Mouse (Mus musculus): ENCODE results near the gene Dhx29.

The Dhx29 gene

DNA sequence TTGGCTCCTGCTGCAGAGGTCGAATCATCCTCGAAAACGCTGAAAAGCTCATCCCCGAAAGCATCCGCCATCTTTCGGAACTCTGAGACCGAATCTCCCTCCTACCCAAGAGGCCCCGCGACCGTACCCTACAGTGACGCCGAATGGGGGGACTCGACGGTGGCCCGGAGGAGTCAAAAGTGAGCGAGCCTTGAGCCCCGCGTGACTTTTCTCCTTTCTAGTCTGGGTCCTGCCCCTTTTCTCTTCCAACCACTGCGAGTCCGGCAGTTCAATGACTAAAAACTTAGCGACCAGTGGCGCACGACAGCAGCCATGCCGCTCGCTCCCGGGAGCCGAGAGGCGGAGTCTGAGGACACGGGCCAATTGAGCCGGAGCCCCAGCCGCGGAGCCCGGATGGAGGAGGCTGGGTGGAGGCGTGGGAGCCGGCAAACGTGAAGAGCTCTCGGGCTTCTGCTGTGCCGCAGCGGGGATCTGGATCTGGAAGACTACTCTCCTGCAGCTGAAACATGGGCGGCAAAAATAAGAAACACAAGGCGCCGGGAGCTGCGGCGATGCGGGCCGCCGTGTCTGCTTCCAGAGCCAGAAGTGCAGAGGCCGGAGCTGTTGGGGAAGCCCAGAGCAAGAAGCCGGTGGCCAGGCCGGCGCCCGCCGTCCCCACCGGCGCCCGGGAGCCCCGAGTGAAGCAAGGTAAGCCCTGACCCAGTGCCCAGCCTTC, at the start of gene Dhx29, which contains the start of gene Mtrex:
Gene Dhx29 (plus strand): TSS at position 168 of the 715 bp plus-strand sequence.
Gene Mtrex (minus strand): TSS at position 112 of the 715 bp plus-strand sequence.
- DNase-seq (ENCODE audit: extremely low spot score) = peak; percentile 99

DNA sequence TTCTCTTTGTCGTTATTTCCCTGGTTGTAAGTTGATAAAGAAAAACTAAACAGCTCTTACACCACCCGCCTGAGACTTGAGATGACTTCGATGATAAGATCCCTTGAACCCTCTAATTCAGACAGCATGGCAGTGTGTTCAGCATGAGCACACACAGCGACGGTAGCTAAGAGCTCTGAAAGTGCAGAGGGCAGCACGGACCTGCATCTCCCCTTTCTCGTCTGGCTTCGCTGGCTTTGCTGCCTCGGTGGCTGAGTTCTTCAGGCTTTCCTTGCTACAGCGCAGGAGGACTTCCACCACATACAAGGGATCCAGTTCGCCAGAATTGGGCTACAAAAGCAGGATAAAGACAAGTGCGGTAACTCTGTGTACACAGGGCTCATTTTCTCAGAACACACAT, 40.0 kb upstream of the Dhx29 start:
- DNase-seq (ENCODE audit: extremely low spot score) = no peak

DNA sequence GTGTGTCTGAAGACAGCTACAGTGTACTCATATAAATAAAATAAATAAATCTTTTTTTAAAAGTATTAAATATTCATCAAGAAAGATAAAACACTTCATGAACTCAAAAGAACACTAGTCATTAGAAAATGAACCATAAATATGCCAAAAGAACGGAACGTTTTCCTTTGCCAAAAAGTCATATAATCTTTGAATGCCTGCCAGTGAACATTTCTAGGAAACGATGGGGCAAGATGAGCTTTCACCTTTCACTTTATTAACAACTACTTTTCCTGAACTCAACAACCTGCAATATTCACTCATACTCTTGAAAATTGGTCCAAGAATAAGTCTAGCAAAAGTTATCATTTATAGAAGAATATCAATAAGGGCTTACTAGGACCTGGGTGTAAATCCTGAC, 25.1 kb upstream of the Dhx29 start:
- no peak for DNase-seq (ENCODE audit: extremely low spot score)

DNA sequence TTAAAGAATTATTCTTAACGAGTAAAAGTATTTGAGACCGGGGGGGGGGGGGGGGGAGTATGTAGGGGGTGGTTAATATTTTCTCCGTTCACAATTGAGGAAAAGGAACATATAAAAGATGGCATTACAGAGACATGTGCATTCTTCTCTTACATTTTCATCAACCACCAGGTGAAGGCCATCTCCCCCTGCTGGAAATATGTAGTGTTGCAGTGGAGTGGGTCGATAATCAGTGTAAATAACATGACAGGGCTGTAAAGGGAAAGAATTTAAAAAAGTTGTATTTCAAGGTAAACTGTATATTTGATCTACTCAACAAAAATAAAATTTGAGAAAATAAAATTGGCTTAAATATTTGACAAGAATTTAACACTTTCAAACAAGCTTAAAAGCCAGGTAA, 17.6 kb upstream of the Dhx29 start:
- no peak for DNase-seq (ENCODE audit: extremely low spot score)

DNA sequence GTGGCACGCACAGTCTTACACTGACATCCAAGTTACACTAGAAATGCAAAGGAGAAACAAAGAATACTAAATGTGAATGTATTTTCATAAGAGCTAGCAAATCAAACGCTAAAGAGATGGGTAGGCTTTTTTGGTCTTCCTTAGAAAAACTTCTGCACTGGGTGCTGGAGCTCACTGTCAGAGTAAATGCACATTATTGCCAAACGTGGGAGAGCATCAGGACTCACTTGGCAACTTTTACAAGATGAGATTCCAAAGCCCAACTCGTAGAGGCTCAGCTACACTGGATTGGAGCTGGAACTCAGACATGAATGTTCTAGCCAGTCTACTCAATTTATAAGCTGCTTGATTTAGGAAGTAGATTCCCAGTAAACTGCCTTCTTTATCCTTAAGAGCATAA, 16.8 kb upstream of the Dhx29 start:
- DNase-seq (ENCODE audit: extremely low spot score) = no peak

DNA sequence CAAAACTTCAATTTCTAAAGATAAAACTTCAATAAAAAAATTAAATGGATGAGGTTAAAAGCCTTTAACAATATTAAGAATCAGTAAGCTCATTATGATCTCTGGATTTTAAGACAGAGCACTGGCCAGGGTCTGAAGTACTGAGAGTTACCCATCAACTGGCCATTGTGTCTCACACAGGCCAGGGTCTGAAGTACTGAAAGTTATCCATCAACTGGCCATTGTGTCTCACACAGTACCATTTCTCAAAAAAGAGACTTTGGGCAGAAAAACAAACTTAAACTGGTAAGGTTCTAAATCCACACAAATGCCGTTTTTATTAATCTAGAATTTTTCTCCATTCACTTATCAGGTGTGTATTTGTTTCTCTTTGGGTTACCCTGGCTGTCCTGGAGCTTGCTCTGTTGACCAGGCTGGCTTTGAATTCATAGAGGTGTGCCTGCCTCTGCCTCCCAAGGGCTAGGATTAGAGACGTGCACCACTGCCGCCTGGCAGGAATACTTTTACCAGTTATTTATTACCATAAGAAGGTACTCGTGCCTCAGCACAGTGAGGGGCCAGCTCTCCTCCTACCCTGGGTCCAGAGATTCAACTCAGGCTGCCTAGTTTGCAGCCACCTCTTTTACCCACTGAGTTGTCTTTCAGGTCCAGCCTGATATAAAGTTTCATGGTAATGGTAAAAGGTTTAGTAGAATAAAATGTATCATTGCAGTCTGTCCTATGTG, 8.0 kb upstream of the Dhx29 start:
- DNase-seq (ENCODE audit: extremely low spot score) = no peak

DNA sequence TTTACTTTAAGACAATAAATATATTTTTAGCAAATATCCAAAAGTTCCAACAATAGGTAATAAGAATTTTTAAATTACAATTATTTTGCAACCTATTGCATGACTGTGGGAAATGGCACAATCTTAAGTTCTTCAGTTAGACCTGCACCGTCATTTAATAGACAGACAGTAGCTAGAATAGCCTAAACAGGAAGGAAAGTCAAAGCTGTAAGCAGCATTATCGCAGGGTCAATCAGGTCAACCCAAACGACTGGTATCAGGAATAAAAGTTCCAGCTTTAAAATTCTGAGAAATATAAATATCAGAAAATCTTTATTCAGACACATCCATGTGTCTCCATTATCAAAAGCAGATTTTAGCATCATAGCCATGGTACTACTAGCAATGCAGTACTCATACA, 6.3 kb upstream of the Dhx29 start:
- DNase-seq (ENCODE audit: extremely low spot score) = no peak

DNA sequence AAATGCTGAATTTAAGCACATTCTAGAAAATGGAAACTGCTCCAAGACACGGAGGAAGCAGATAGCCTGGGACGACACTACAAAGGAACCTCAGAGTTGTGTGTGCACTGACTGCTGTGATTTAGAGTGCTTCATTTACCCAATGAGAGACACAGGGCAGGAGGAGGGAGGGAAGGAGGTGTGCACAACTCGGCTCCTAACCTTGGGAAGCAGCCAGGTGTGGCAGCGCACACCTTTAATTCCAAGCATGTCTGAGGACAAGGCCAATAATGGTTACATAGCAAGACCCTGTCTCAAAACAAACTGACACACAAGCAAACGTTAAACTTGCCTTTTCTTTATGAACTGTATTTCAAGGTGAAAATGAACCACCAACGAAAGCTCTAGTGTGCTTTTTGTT, 2.0 kb upstream of the Dhx29 start:
- DNase-seq (ENCODE audit: extremely low spot score) = no peak

DNA sequence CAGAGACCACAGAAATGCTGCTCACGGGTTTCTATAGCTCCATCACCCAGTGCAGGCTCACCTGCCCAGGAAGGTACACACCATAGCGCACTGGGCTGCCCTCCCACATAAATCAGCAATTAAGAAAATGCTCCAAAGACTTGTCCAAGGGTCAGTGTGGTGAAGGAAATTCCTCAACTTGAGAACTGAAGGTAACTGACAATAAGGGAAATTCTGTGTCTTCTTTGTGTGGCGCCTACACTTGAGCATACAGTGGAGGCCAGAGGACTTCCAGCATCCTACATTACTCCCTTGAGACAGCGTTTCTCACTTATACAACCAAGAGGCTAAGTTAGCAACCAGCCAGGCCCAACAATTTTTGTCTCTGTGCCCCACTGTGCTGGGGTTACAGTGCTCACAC, 1.3 kb upstream of the Dhx29 start:
- DNase-seq (ENCODE audit: extremely low spot score) = no peak

DNA sequence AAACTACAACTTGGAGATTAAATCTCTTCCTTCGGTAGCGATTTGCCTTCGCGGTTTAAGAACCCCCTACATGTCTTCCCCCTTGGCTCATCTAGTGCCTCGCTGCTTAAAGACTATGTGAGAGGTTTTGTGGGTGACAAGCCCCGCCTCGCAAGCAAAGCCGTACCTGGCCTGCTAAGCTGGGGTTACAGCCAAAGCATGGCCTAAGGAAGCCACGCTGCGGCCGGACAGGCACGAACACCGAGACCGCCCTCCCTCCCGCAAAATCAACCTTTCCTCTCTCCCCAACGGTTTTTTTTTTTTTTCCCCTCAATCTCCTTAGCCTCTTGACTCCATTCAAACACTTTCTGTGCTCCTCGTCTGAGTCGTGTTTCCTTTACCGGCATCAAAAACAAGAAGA, 458 bp upstream of the Dhx29 start:
- DNase-seq (ENCODE audit: extremely low spot score) = no peak

DNA sequence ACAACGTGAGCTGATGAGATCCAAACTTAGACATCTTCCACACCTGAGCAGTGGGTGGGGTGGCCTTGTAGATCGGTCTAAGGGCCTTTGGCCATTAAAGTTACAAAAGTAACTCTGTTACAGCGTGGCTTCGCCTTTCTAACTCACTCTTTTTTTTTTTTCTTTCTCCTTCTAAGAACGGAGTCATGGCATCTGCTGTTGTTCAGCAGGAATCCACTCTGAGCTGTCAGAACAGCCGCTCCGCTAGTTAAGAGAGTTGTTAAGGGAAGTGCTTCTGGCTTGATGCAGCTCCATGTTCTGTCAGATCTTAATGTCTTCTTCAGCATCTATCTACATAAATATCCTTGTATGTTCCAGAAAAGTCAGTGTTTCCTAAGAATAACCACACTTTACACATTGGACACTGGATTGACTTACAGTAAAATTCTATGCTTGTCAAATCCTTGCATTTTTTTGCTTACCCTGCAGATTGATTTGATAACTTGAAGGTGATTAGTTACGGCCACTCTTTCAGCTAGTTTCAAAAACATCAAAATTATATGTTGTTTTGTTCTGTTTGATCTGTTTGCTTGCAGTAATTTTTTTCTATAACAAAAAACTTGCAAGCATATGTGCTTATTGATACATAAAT, 899 bp downstream of the Dhx29 start:
- DNase-seq (ENCODE audit: extremely low spot score) = no peak

DNA sequence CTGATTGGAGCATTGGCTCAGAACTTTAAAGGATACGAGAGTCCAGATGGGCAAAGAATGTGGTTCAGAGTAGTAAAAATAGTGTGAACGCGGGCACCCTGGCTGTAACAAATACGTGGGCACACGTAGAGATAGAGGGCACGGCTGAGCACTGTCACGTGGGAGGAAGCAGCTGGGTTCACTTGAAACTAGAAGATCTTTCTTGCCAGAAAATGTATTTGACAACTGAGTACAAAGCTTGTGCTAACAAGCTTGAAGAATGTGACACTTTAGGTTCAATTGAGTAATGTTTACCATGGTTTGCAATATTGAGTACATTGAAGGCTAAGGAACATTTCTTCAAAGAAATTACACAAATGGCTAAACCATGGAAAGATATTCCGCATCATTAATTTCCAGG, 10.9 kb downstream of the Dhx29 start:
- DNase-seq (ENCODE audit: extremely low spot score) = no peak

DNA sequence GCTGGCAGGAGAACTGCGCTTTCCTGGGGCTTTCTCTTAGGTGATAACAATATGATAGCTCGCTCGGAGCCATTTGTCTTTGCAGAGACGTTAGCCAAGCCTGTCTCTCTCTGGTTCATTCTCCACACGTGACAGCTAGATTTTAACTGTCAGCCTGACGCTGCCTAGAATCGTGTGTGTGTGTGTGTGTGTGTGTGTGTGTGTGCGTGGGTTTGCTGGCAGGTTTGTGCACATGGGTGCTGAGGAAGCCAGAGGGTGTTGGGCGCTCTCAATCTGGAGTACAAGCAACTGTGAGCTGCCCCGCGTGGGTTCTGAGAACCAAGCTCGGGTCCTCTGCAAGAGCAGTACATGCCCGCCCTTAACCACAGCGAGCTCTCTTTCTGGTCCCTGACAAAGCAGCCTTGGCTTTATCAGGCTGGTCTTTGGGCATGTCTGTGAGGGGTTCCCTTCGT, 14.7 kb downstream of the Dhx29 start:
- DNase-seq (ENCODE audit: extremely low spot score) = no peak

DNA sequence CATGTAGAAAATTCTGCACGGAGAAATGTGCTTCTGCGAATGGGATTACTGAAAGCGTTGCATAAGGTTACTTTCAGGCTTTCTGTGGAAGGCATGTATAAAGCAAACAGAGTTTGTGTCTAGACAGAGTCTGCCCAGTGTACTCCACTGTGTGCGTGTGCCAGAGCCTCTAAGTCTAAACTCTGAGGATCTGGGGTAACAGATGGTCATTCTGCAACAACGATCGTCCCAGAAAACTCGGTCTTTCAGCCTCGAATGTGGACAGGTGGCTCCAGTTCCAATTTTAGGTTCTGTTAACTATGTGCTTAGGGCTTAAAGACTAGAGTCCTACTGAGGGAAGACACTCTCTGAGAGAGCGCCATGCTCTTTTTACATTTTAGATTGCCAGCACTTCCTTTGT, 18.1 kb downstream of the Dhx29 start:
- DNase-seq (ENCODE audit: extremely low spot score) = no peak

DNA sequence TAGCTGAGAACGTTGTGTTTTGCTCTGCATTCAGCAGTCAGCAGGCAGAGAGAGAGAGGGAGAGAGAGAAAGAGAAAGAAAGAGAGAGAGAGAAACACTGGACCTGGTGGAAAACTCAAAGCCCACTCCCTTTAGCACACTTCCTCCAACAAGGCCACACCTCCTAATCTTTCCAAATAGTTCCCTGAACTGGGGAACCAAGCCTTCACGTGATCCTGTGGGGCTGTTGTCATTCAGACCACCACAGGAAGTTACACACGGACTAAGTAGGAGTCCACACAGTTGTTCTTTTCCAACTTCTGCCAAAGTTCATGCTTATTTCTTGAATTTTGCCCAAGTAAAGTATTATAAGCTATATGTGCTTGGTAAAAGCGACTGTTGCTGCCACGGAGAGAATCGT, 18.6 kb downstream of the Dhx29 start:
- DNase-seq (ENCODE audit: extremely low spot score) = no peak

DNA sequence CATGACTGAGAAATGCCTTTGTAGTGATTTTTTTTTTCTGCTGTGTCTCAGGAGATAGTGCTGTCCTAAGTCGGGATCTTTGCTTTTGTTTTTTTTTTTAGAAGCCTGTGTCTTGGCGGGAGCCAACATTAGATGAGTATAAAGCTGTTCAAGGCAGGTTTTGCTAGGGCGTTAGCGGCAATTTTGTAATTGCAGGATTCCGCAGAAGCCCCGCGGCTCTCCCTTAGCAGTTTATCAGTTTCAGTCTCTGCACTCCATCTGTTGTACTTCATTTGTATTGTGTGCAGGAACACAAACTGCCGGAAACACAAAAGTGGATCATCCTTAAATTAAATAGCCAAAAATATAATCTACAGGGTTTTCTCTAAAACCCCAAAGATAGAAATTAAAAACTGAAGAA, 26.8 kb downstream of the Dhx29 start:
- DNase-seq (ENCODE audit: extremely low spot score) = no peak

DNA sequence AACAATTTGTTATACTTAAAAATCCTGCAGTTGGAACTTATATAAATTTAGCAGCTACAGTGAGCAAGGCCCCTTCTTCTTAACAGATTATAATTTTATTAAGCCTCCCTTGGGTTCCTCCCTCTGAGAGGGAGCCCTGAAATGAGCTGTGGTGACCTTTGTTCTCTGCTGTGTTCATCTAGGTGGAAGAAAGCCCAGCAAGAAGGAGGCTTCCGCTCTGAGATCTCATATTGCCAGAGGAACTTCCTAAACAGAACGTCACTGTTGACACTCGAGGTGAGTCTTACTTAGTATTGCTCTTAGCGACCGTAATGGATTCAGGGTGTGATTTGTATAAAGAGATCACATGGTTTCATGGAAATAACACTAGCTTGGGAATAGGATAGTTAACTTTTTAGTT, 35.8 kb downstream of the Dhx29 start:
- DNase-seq (ENCODE audit: extremely low spot score) = no peak

DNA sequence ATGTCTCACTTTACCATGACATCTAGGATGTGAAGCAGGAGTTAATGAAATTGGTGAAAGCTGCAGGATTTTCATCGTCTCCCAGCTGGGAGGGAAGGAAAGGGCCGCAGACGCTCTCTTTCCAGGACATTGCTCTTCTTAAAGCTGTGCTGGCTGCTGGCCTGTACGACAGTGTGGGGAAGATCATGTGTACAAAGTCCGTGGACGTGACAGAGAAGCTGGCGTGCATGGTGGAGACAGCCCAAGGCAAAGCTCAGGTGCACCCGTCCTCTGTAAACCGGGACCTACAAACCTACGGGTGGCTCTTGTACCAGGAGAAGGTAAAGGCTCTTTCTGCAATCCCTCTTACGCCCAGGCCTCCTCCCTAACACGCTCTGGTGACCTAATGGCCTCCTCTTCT, 37.2 kb downstream of the Dhx29 start:
- no peak for DNase-seq (ENCODE audit: extremely low spot score)

DNA sequence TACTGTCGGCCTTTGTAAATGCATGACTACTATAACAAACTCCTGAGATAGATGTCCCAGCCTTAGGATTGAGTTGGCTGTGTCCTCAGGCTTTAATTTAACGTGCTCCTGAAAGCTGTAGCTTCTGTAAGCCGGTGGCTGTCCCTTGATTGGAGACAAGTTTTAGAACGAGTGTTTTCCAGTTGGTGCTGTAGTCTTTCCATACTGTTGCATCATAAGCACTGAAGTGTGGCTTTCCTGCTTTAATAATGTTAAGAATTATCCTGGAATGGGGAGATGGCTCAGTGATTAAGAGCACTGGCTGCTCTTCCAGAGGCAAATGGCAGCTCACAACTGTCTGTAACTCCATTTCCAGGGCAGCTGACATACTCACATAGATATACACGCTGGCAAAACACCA, 40.0 kb downstream of the Dhx29 start:
- no peak for DNase-seq (ENCODE audit: extremely low spot score)

DNA sequence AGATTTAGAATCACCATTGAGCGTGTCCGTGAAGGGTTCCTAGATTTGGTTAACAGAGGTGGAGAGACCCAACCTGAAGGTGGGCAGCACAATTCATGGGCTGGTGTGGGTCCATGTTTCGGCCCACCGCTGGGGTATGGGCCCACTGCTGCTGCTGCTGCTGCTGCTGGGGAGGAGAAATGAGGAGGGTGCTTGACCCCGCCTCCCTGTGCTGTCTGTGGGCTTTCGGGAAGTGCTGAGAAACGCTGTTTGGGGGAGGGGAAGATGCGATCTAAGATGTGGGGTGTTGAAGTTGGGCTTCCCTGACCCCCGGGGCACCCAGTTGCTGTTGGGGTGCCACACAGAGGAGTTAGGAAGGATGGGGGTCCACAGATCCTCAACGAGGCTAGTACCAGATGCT, 49.5 kb downstream of the Dhx29 start:
- no peak for DNase-seq (ENCODE audit: extremely low spot score)

DNA sequence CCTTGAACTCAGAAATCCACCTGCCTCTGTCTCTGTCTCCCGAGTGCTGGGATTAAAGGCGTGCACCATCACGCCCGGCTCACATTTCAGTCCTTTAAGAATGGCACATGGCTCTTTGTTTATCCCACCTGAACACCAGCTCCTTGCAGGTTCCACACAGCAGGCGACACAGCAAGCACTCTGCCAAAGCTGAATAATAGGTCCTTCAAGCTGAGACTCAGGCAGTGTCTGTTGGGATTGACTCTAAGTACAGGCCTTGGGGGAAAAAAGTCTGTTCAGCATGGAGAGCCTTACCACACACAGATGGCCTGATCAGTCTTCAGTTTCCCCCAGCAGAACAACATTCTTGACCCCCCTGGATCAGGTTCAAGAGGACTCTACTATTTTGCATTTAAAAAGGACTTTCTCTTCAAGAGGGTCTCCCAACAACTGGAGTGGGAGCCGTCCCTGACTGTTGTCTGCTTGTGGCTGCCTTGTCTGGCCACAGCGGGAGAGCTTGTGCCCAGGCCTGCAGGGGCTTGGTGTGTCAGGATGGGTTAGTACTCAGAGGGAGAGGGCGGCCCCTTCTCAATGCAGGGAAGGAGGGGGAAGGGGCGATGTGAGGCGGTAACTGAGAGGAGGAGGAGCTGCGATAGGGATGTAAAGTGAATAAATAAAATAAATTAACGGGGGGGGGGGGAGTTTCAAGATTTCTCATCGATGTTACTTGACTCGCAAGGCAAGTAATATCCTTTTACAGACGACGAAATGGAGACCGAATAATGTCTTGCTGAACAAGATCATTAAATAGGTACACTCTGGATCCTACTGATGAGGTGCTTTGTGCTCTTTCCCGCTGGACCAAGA, 58.6 kb downstream of the Dhx29 start:
- DNase-seq (ENCODE audit: extremely low spot score) = peak; percentile 55

DNA sequence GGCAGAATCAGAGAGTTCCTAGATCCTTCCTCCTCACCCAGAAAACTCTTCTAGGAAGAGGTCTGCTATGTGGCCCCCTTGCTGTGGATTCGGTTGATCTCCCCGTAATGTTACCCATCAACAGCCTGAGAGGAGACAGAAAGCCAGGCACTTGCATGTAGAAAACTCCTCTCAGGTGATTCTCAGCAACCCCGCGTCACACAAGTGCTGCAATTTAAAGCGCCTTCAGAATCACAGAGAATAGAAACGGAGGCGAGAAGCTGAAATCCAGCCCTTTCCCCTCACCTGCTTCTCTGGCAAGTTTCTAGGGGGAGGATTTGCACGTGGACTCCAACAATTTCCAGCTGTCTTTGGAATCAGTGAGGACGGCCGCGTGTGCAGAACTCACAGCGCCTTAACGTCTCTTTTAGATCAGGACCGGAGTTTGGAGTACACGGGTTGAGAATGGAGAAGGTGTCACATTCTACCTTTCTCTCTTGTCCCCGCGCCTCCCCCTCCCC, 59.2 kb downstream of the Dhx29 start:
- no peak for DNase-seq (ENCODE audit: extremely low spot score)
